In genomic region chr9:111153026-111153425, GRCm38 (mm10) we compare ENCODE assay signal across 23 mouse cellular contexts. TPM values are rescaled to one million over a fixed set of nuclear protein-coding genes. Genes with fewer than 3 reads are reported as not detected.
DNase-seq lines count a peak whose midpoint lies in the region; TF ChIP-seq lines count a peak whose summit lies in the region.
"Had no signal": no experiment of that assay in that cellular context is flagged by ENCODE, and none has a peak within 500 bp of the region (broad histone marks: within the 10 kb centered on the region; RNA-seq: fewer than 3 reads in every experiment).

No protein-coding gene starts in this region.

- H3K4me3 ChIP-seq in CH12.LX (replicated peaks in 1 of 3; ENCODE audit: low read depth in 2 of 3, low read length in 2 of 3, poor library complexity in 1 of 3): no peak overlapping the region
- H3K4me3 ChIP-seq: embryonic facial prominence, embryonic 12.5 days; embryonic facial prominence, embryonic 15.5 days; heart, adult 2 months; heart, embryonic 10.5 days; heart, embryonic 13.5 days; hindbrain, embryonic 12.5 days; hindbrain, embryonic 15.5 days had no signal

- no peak overlapping the region for H3K9ac ChIP-seq in CH12.LX (ENCODE audit: insufficient read depth, low read depth)
- H3K9ac ChIP-seq: embryonic facial prominence, embryonic 12.5 days; embryonic facial prominence, embryonic 15.5 days; forebrain, postnatal 0 days; heart, embryonic 13.5 days; hindbrain, embryonic 12.5 days; hindbrain, embryonic 15.5 days had no signal

- no peak for TF ChIP-seq POLR2A in CH12.LX (IDR thresholded peaks at IDR 0.05; ENCODE audit: low read depth, low read length)

- TF ChIP-seq RAD21 in CH12.LX (IDR thresholded peaks at IDR 0.05; ENCODE audit: low read depth, low read length): no peak

- no peaks in the 10 kb centered on the region for H3K79me2 ChIP-seq in CH12.LX (replicated peaks; ENCODE audit: control insufficient read depth, extremely low read depth, insufficient read depth, poor library complexity, severe bottlenecking)

- H3K9me3 ChIP-seq in CH12.LX (replicated peaks; ENCODE audit: low read length): no peaks in the 10 kb centered on the region
- H3K9me3 ChIP-seq: embryonic facial prominence, embryonic 12.5 days; embryonic facial prominence, embryonic 15.5 days; heart, embryonic 10.5 days; heart, embryonic 13.5 days; hindbrain, embryonic 12.5 days; hindbrain, embryonic 15.5 days had no signal

- no peak overlapping the region for H3K4me2 ChIP-seq in CH12.LX (ENCODE audit: insufficient read depth, low read depth, poor library complexity, severe bottlenecking)
- H3K4me2 ChIP-seq: embryonic facial prominence, embryonic 12.5 days; embryonic facial prominence, embryonic 15.5 days; heart, embryonic 13.5 days; hindbrain, embryonic 12.5 days; hindbrain, embryonic 15.5 days had no signal

- in situ Hi-C loops in CH12.LX (cut with MboI; ENCODE audit: low pct_ligation_motif_present, low pct_unique_long_range_greater_than_20kb, low sequenced_read_pairs): no loop called here

- no peak for TF ChIP-seq CTCF in CH12.LX (conservative IDR thresholded peaks at IDR 0.05 in 1 of 2, IDR thresholded peaks at IDR 0.05 in 1 of 2; ENCODE audit: low read depth in 2 of 2, low read length in 2 of 2)

- peaks cover 3 to 6% of the 10 kb centered on the region in 2 experiments for H3K36me3 ChIP-seq in CH12.LX (replicated peaks in 1 of 2; ENCODE audit: control insufficient read depth in 1 of 2, insufficient read depth in 1 of 2, low read length in 1 of 2)
- H3K36me3 ChIP-seq: embryonic facial prominence, embryonic 12.5 days; embryonic facial prominence, embryonic 15.5 days; heart, embryonic 10.5 days; hindbrain, embryonic 12.5 days; hindbrain, embryonic 15.5 days had no signal

- no peak overlapping the region for H3K27ac ChIP-seq in CH12.LX (ENCODE audit: insufficient read depth, low read depth)
- H3K27ac ChIP-seq: embryonic facial prominence, embryonic 12.5 days; embryonic facial prominence, embryonic 15.5 days; heart, adult 2 months; heart, embryonic 10.5 days; heart, embryonic 13.5 days; hindbrain, embryonic 12.5 days; hindbrain, embryonic 15.5 days had no signal

- no peaks in the 10 kb centered on the region for H3K27me3 ChIP-seq in CH12.LX (replicated peaks)
- H3K27me3 ChIP-seq: embryonic facial prominence, embryonic 12.5 days; embryonic facial prominence, embryonic 15.5 days; heart, embryonic 13.5 days; hindbrain, embryonic 12.5 days; hindbrain, embryonic 15.5 days; Patski had no signal

- dilution Hi-C loops in CH12.LX (cut with MboI; ENCODE audit: extremely low pct_ligation_motif_present, extremely low pct_unique_long_range_greater_than_20kb, low sequenced_read_pairs): no loop called here

- no peaks in the 10 kb centered on the region for H3K4me1 ChIP-seq in CH12.LX (ENCODE audit: control insufficient read depth in 1 of 2, insufficient read depth in 2 of 2)
- H3K4me1 ChIP-seq: hindbrain, embryonic 12.5 days; hindbrain, embryonic 15.5 days had no signal

- 0 out of 2 replicates have a peak, but pooled peaks have one; percentile 24 for TF ChIP-seq EP300 in CH12.LX (IDR thresholded peaks at IDR 0.05; ENCODE audit: low read length)

- peak; percentile 24 for DNase-seq in CD4-positive, CD25-positive, alpha-beta regulatory T cell, adult 2 months (ENCODE audit: low read depth, low spot score)
- no peak for DNase-seq in CH12.LX (ENCODE audit: extremely low read depth)
- DNase-seq in induced T-regulatory cell, adult 2 months (ENCODE audit: low read depth): peak; percentile 27
- no peak for DNase-seq in frontal cortex, postnatal 14 days (ENCODE audit: low spot score in 2 of 2)
- no peak for DNase-seq in T-cell, adult 2 months (ENCODE audit: low spot score)
- no peak for DNase-seq in kidney, postnatal 36 days
- DNase-seq: adrenal gland, adult 8-10 months; adrenal gland, postnatal 25 days; cerebellum, adult 2 months; cerebellum, adult 9-11 months; cerebellum, postnatal 25 days; forebrain, postnatal 0 days; gastrocnemius, postnatal 25 days; heart, adult 2 months; heart, postnatal 14 days; kidney, adult 18-20 months had no signal

TF ChIP-seq in CH12.LX, 34 proteins besides CTCF, POLR2A, EP300 and RAD21:
- TF ChIP-seq ZNF384 (IDR thresholded peaks at IDR 0.05; ENCODE audit: low read depth, low read length): peak; percentile 49
- TF ChIP-seq NRF1 (IDR thresholded peaks at IDR 0.05; ENCODE audit: low read depth, low read length): no peak
- TF ChIP-seq HCFC1 (IDR thresholded peaks at IDR 0.05; ENCODE audit: low read depth, low read length): no peak
- TF ChIP-seq IRF4 (IDR thresholded peaks at IDR 0.05; ENCODE audit: low read depth, low read length): 0 out of 2 replicates have a peak, but pooled peaks have one; percentile 19
- 0 out of 2 replicates have a peak, but pooled peaks have one; percentile 14 for TF ChIP-seq JUND (conservative IDR thresholded peaks at IDR 0.05; ENCODE audit: low read depth, low read length)
- TF ChIP-seq BHLHE40 (IDR thresholded peaks at IDR 0.05; ENCODE audit: low read depth, low read length): peak; percentile 53; the same call in 1 of the 2 replicates

RNA-seq across cellular contexts. Expression of gene Lrrfip2, which starts 35.6 kb away (rescaled TPM):
- 22.4 and 25.2 TPM in 2 replicates for total RNA-seq in CH12.LX (2012; rRNA removed)
- 16.6 and 22.9 TPM in 2 replicates for total RNA-seq in CH12.LX (2014; rRNA removed)
- 30.9 and 38.7 TPM in 2 replicates for polyA plus RNA-seq in CH12.LX (2012; ENCODE audit: insufficient read length, low read depth)

Comparison
In these comparisons a context has a peak if more than half of its experiments do, and no peak if none do; other contexts are left out.
1. DNase-seq: peak in CD4-positive, CD25-positive, alpha-beta regulatory T cell, adult 2 months (single experiment) and induced T-regulatory cell, adult 2 months (single experiment); none in CH12.LX (single experiment), frontal cortex, postnatal 14 days (0 of 2), T-cell, adult 2 months (single experiment) and kidney, postnatal 36 days (0 of 2).